Mouse (Mus musculus): ENCODE results near the gene Myo18a.

DNA sequence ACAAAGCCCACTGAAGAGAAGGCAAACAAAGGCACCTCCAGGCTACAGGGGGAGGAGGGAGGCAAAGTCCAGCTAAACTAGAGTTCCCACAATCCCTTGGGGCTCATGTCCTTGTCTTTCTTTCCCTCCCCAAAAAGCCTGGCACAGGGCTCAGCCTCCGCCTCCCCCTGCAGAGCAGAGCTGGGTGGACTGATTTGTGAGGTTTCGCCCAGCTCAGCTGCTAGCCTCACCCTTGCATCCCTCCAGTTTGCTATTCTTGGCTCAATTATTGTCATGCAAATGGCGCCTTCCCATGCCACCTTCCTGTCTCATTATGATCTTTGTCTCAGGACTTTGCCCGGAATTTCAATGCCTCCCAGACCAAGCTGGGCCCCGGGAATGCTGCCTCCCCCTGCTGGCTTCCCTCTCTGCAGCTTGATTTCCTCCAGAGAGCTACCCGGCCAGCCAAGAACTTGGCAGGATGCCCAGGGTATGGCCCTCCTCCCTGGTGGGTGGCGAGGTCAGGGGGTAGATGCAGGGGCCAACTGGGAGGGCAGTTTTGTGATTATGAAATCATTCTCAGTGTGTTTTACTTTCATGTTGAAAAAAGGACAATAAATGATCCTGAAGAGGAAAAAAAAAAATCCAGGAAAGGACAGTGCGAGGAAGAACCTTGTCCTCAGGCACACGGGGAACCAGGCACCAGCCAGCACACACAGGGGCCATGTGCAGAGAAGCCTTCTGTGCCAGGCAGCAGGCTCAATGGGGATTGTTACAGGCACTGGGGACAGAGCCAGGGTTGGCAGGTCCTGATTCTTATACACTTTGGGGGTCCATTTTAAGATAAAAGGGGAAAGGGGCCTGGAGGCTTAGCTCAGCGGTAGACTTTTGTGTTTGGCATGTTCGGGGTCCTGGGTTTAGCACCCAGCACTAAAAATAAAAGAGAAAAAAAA lies 131.0 kb downstream of the Myo18a start, which contains the start of gene Pipox:
- TF ChIP-seq CTCF (IDR thresholded peaks at IDR 0.05; ENCODE audit: control insufficient read depth, insufficient read depth, insufficient replicate concordance, low read depth, low read length) (no peak), POLR2A (IDR thresholded peaks at IDR 0.05; ENCODE audit: control insufficient read depth, low read depth, low read length) (no peak)

Data from testis, adult 2 months (tissue).